Mouse (Mus musculus): ENCODE measurements at regions not wholly inside any gene's neighbourhood (a gene's known extent, or its start where the extent isn't known, plus 50 kb on each side); places are given as distances from the start of the nearest gene placed in this dataset.
A peak's percentile ranks its signal among the peaks of the same experiment; 100 is the strongest.

GRCm38 (mm10) chr3:34593279-34593678 is 56.9 kb upstream of the Sox2 start:
- no peaks in the 10 kb centered on the region for H3K36me3 ChIP-seq (ENCODE audit: control insufficient read depth, insufficient read depth)
- no peak overlapping the region for H3K4me3 ChIP-seq (ENCODE audit: low read length)
- no peak overlapping the region for H3K4me2 ChIP-seq (ENCODE audit: low read depth, low read length)
- no peak overlapping the region for H3K27ac ChIP-seq (ENCODE audit: low read length)
- no peak for ATAC-seq (replicated peaks; ENCODE audit: extremely low read depth, insufficient read depth, low FRiP score)
- H3K27me3 ChIP-seq (ENCODE audit: control insufficient read depth, insufficient read depth, low read length) = no peaks in the 10 kb centered on the region
- no peaks in the 10 kb centered on the region for H3K9me3 ChIP-seq (replicated peaks; ENCODE audit: control insufficient read depth, low read length)
- H3K4me1 ChIP-seq (ENCODE audit: control insufficient read depth, insufficient read depth, low read length) = no peaks in the 10 kb centered on the region
- 51% methylated on average over 4 of the region's 4 CpGs for WGBS
- H3K9ac ChIP-seq (ENCODE audit: low read length) = no peak overlapping the region

DNA sequence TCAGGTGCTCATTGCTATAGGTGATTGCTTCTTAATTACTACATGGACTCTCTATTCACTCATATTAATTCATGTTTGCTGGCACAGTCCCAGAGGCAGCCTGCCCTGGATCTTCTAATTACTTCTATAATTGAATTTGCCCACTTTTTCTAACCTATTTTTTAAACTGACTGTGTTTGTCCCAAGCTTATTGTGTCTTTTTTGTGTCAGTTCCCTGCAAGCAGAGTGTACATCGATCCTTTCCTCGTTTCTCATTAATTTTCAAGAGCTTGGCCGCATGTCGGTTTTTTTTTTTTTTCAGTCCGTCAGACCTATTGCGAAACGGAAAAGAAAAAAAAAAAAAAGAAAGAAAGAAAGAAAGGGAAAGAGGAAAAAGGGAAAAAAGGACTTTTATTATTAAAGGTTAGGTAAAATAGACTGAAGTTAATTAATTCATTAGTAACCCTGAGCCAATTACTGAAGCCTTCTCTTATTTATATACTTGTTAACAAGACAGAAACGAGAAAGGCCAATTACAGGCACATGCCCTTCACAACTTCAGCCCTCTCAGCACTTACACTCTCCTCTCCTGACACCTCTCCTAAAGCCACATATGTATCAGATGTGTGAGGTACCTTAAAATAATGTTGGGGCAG is 72.2 kb upstream of the Sox2 start:
- H3K27me3 ChIP-seq (ENCODE audit: control insufficient read depth, insufficient read depth, low read length) = no peaks in the 10 kb centered on the region
- no peak for ATAC-seq (replicated peaks; ENCODE audit: extremely low read depth, insufficient read depth, low FRiP score)

DNA sequence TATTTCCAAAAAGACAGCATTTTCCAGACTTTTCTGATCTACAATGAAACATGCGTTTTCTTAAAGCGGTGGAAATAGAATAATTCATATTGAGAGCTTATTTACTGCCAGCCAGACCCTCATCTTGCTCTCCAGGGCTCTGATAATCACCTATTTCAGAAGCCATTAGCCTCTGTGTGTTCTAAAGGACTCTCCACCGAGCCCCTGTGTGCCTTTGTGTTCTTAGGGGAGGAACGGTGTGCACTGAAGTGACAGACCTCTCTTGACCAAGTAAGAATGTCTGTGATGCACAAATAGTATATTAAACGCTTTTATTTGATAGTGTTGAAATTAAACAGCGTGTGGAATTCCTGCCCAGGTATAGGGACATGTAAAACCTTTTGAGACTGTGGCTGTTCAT is 73.1 kb upstream of the Sox2 start:
- Histone ChIP-seq H3K4me1 (ENCODE audit: control insufficient read depth, insufficient read depth, low read length) (no peaks in the 10 kb centered on the region), H3K27me3 (ENCODE audit: control insufficient read depth, insufficient read depth, low read length) (no peaks in the 10 kb centered on the region), H3K4me2 (ENCODE audit: low read depth, low read length) (no peak overlapping the region), H3K9ac (ENCODE audit: low read length) (no peak overlapping the region), H3K27ac (ENCODE audit: low read length) (no peak overlapping the region), H3K36me3 (ENCODE audit: control insufficient read depth, insufficient read depth) (no peaks in the 10 kb centered on the region), H3K9me3 (replicated peaks; ENCODE audit: control insufficient read depth, low read length) (no peaks in the 10 kb centered on the region), H3K4me3 (ENCODE audit: low read length) (no peak overlapping the region)
- no peak for ATAC-seq (replicated peaks; ENCODE audit: extremely low read depth, insufficient read depth, low FRiP score)
- WGBS = 80% methylated on average over 6 of the region's 6 CpGs

More for the DNA sequence above, 72.2 kb upstream of the Sox2 start:
- no peak overlapping the region for H3K27ac ChIP-seq (ENCODE audit: low read length)
- H3K36me3 ChIP-seq (ENCODE audit: control insufficient read depth, insufficient read depth) = no peaks in the 10 kb centered on the region
- no peak overlapping the region for H3K4me2 ChIP-seq (ENCODE audit: low read depth, low read length)
- no peak overlapping the region for H3K9ac ChIP-seq (ENCODE audit: low read length)
- WGBS = 72% methylated on average over 8 of the region's 8 CpGs
- no peak overlapping the region for H3K4me3 ChIP-seq (ENCODE audit: low read length)
- no peaks in the 10 kb centered on the region for H3K9me3 ChIP-seq (replicated peaks; ENCODE audit: control insufficient read depth, low read length)
- no peaks in the 10 kb centered on the region for H3K4me1 ChIP-seq (ENCODE audit: control insufficient read depth, insufficient read depth, low read length)

- no peaks in the 10 kb centered on the region for H3K4me1 ChIP-seq (ENCODE audit: control insufficient read depth, insufficient read depth, low read length)
- no peak for ATAC-seq (replicated peaks; ENCODE audit: extremely low read depth, insufficient read depth, low FRiP score)
- no peaks in the 10 kb centered on the region for H3K36me3 ChIP-seq (ENCODE audit: control insufficient read depth, insufficient read depth)
- no peaks in the 10 kb centered on the region for H3K9me3 ChIP-seq (replicated peaks; ENCODE audit: control insufficient read depth, low read length)
- no peak overlapping the region for H3K4me3 ChIP-seq (ENCODE audit: low read length)
- no peaks in the 10 kb centered on the region for H3K27me3 ChIP-seq (ENCODE audit: control insufficient read depth, insufficient read depth, low read length)
- H3K9ac ChIP-seq (ENCODE audit: low read length) = no peak overlapping the region
- 44% methylated on average over 11 of the region's 11 CpGs for WGBS
- no peak overlapping the region for H3K27ac ChIP-seq (ENCODE audit: low read length)
- no peak overlapping the region for H3K4me2 ChIP-seq (ENCODE audit: low read depth, low read length)
These were observed 74.0 kb upstream of the Sox2 start for GRCm38 (mm10) chr3:34576159-34576558.

- no peaks in the 10 kb centered on the region for H3K36me3 ChIP-seq (ENCODE audit: control insufficient read depth, insufficient read depth)
- no peak for ATAC-seq (replicated peaks; ENCODE audit: extremely low read depth, insufficient read depth, low FRiP score)
- WGBS = 80% methylated on average over 9 of the region's 9 CpGs
- no peaks in the 10 kb centered on the region for H3K27me3 ChIP-seq (ENCODE audit: control insufficient read depth, insufficient read depth, low read length)
- no peaks in the 10 kb centered on the region for H3K4me1 ChIP-seq (ENCODE audit: control insufficient read depth, insufficient read depth, low read length)
- no peak overlapping the region for H3K9ac ChIP-seq (ENCODE audit: low read length)
- no peaks in the 10 kb centered on the region for H3K9me3 ChIP-seq (replicated peaks; ENCODE audit: control insufficient read depth, low read length)
- no peak overlapping the region for H3K27ac ChIP-seq (ENCODE audit: low read length)
- no peak overlapping the region for H3K4me2 ChIP-seq (ENCODE audit: low read depth, low read length)
- H3K4me3 ChIP-seq (ENCODE audit: low read length) = no peak overlapping the region
These were observed 75.4 kb upstream of the Sox2 start for GRCm38 (mm10) chr3:34574711-34575350.

- Histone ChIP-seq H3K4me2 (ENCODE audit: low read depth, low read length) (no peak overlapping the region), H3K4me3 (ENCODE audit: low read length) (no peak overlapping the region), H3K27ac (ENCODE audit: low read length) (no peak overlapping the region), H3K9me3 (replicated peaks; ENCODE audit: control insufficient read depth, low read length) (no peaks in the 10 kb centered on the region), H3K36me3 (ENCODE audit: control insufficient read depth, insufficient read depth) (no peaks in the 10 kb centered on the region), H3K9ac (ENCODE audit: low read length) (no peak overlapping the region), H3K4me1 (ENCODE audit: control insufficient read depth, insufficient read depth, low read length) (no peaks in the 10 kb centered on the region), H3K27me3 (ENCODE audit: control insufficient read depth, insufficient read depth, low read length) (no peaks in the 10 kb centered on the region)
- WGBS = 79% methylated on average over 7 of the region's 7 CpGs
- ATAC-seq (replicated peaks; ENCODE audit: extremely low read depth, insufficient read depth, low FRiP score) = no peak
These were observed 76.9 kb upstream of the Sox2 start for GRCm38 (mm10) chr3:34573312-34573711.

- H3K4me2 ChIP-seq (ENCODE audit: low read depth, low read length) = no peak overlapping the region
- H3K9me3 ChIP-seq (replicated peaks; ENCODE audit: control insufficient read depth, low read length) = no peaks in the 10 kb centered on the region
- no peak overlapping the region for H3K27ac ChIP-seq (ENCODE audit: low read length)
- no peaks in the 10 kb centered on the region for H3K27me3 ChIP-seq (ENCODE audit: control insufficient read depth, insufficient read depth, low read length)
- H3K9ac ChIP-seq (ENCODE audit: low read length) = no peak overlapping the region
- ATAC-seq (replicated peaks; ENCODE audit: extremely low read depth, insufficient read depth, low FRiP score) = no peak
- WGBS = 78% methylated on average over 6 of the region's 6 CpGs
- no peak overlapping the region for H3K4me3 ChIP-seq (ENCODE audit: low read length)
- no peaks in the 10 kb centered on the region for H3K4me1 ChIP-seq (ENCODE audit: control insufficient read depth, insufficient read depth, low read length)
- no peaks in the 10 kb centered on the region for H3K36me3 ChIP-seq (ENCODE audit: control insufficient read depth, insufficient read depth)
These were observed 78.1 kb upstream of the Sox2 start for GRCm38 (mm10) chr3:34572081-34572480.

- no peak for ATAC-seq (replicated peaks; ENCODE audit: extremely low read depth, insufficient read depth, low FRiP score)
- no peak overlapping the region for H3K27ac ChIP-seq (ENCODE audit: low read length)
- 90% methylated on average over 9 of the region's 9 CpGs for WGBS
- H3K27me3 ChIP-seq (ENCODE audit: control insufficient read depth, insufficient read depth, low read length) = no peaks in the 10 kb centered on the region
- H3K4me1 ChIP-seq (ENCODE audit: control insufficient read depth, insufficient read depth, low read length) = no peaks in the 10 kb centered on the region
- H3K9ac ChIP-seq (ENCODE audit: low read length) = no peak overlapping the region
- no peaks in the 10 kb centered on the region for H3K36me3 ChIP-seq (ENCODE audit: control insufficient read depth, insufficient read depth)
- no peak overlapping the region for H3K4me3 ChIP-seq (ENCODE audit: low read length)
- no peak overlapping the region for H3K4me2 ChIP-seq (ENCODE audit: low read depth, low read length)
- H3K9me3 ChIP-seq (replicated peaks; ENCODE audit: control insufficient read depth, low read length) = no peaks in the 10 kb centered on the region
These were observed 78.6 kb upstream of the Sox2 start for GRCm38 (mm10) chr3:34571630-34572029.

GRCm38 (mm10) chr3:34569998-34570397 is 80.2 kb upstream of the Sox2 start:
- WGBS = 59% methylated on average over 10 of the region's 10 CpGs
- peak overlapping the region; percentile 32 for H3K4me2 ChIP-seq (ENCODE audit: low read depth, low read length)
- no peak for ATAC-seq (replicated peaks; ENCODE audit: extremely low read depth, insufficient read depth, low FRiP score)
- H3K9me3 ChIP-seq (replicated peaks; ENCODE audit: control insufficient read depth, low read length) = no peaks in the 10 kb centered on the region
- no peaks in the 10 kb centered on the region for H3K36me3 ChIP-seq (ENCODE audit: control insufficient read depth, insufficient read depth)
- H3K4me1 ChIP-seq (ENCODE audit: control insufficient read depth, insufficient read depth, low read length) = no peaks in the 10 kb centered on the region
- H3K27ac ChIP-seq (ENCODE audit: low read length) = no peak overlapping the region
- H3K9ac ChIP-seq (ENCODE audit: low read length) = no peak overlapping the region
- H3K27me3 ChIP-seq (ENCODE audit: control insufficient read depth, insufficient read depth, low read length) = no peaks in the 10 kb centered on the region
- H3K4me3 ChIP-seq (ENCODE audit: low read length) = no peak overlapping the region

Data from heart, embryonic 16.5 days (tissue).